Mouse (Mus musculus) limb, embryonic 14.5 days (tissue): ENCODE results near the gene Myt1l. TPM values are rescaled to one million over a fixed set of nuclear protein-coding genes. Genes with fewer than 3 reads are reported as not detected.

Source experiments
- ATAC-seq: fragments of 200-750 bp; cut with Nextera tagmentation; 2 replicates; pipeline ENCODE4 v1.8.0; 2017; ENCODE audit warnings: low read depth, moderate number of reproducible peaks, moderate TSS enrichment; ENCODE audit not compliant: low FRiP score
- DNase-seq: peaks from one replicate; pipeline ENCODE4 v3.0.0-alpha.2; 2015; ENCODE audit warnings: low spot score
- H3K27ac ChIP-seq: fragments of 300-500 bp; sonication (generic); replicated peaks from 2 replicates; pipeline ENCODE4 v1.5.1; 2014; ENCODE audit warnings: low read depth, mild to moderate bottlenecking, low read length, moderate library complexity, mixed read lengths
- H3K27me3 ChIP-seq: fragments of 300-500 bp; sonication (generic); 2 replicates; pipeline ENCODE4 v1.6.1; 2014; ENCODE audit warnings: low read length, mixed read lengths; ENCODE audit not compliant: control insufficient read depth, insufficient read depth
- H3K36me3 ChIP-seq: fragments of 300-500 bp; sonication (generic); 2 replicates; pipeline ENCODE4 v1.6.1; 2014; ENCODE audit warnings: mild to moderate bottlenecking, low read length, moderate library complexity, mixed read lengths; ENCODE audit not compliant: control insufficient read depth, insufficient read depth
- H3K4me1 ChIP-seq: fragments of 300-500 bp; sonication (generic); 2 replicates; pipeline ENCODE4 v1.6.1; 2014; ENCODE audit warnings: antibody characterized with exemption, low read length, mixed read lengths; ENCODE audit not compliant: control insufficient read depth, insufficient read depth
- H3K4me2 ChIP-seq: fragments of 300-500 bp; sonication (generic); replicated peaks from 2 replicates; pipeline ENCODE4 v1.6.1; 2014; ENCODE audit warnings: low read depth, mild to moderate bottlenecking, low read length, moderate library complexity; ENCODE audit not compliant: severe bottlenecking
- H3K4me3 ChIP-seq: fragments of 300-500 bp; sonication (generic); replicated peaks from 2 replicates; pipeline ENCODE4 v1.5.1; 2014; ENCODE audit warnings: low read length
- H3K9ac ChIP-seq: fragments of 300-500 bp; sonication (generic); 2 replicates; pipeline ENCODE4 v1.6.1; 2014; ENCODE audit warnings: mild to moderate bottlenecking, low read depth, low read length, moderate library complexity; ENCODE audit not compliant: severe bottlenecking
- H3K9me3 ChIP-seq: fragments of 300-500 bp; sonication (generic); 2 replicates; pipeline ENCODE4 v1.6.1; 2016; ENCODE audit warnings: low read length; ENCODE audit not compliant: control insufficient read depth
- POLR2A ChIP-seq: fragments of 200-500 bp; IDR thresholded peaks from 2 replicates; pipeline ENCODE4 v1.8.0; 2012; ENCODE audit warnings: inconsistent platforms, mild to moderate bottlenecking, moderate library complexity, borderline replicate concordance; ENCODE audit not compliant: insufficient read depth, insufficient read length; ENCODE audit errors: extremely low read depth
- WGBS: fragments of 180-500 bp; shearing (Covaris S2); extraction: QIAGEN DNeasy Blood & Tissue Kit; methylation state at CpG from one replicate; pipeline ENCODE4 v1.1.7; 2014; 5-methylcytosine and 5-hydroxymethylcytosine counted together
- polyA plus RNA-seq, 2 experiments: library from polyadenylated mRNA; depleted of rRNA in 1 of 2; stranded (reverse) in 1 of 2; unstranded in 1 of 2; fragments of >200 nt; fragmentation: Nextera tagmentation in 1 of 2; extraction: Ambion mirVana in 1 of 2; gene quantifications; 2 replicates each; pipeline versions ENCODE4 v1.2.1 to v1.2.3; 2012 to 2014

The Myt1l gene
- polyA plus RNA-seq, 2 experiments, result 0.18 TPM; not detected in 1

DNA sequence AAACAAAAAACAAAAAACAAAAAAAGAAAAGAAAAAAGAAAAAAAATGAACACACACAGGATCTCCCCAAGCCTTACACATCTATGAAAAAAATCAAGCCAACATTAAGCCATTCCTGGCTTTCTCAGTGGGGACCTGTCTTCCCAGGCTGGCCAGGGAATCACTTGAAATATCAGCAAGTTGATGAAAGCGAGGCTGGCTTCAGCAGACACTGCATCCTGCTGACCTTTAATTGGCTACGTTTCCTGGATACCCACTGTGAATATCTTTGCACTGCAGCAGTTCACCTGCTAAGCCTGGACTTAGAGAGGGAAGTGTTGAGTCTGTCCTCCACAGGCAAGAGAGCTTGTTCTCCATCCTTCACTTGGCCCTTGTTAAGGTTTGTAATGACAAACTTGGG is 332.8 kb downstream of the Myt1l start:
- no peak overlapping the region for H3K27ac ChIP-seq
- no peaks in the 10 kb centered on the region for H3K36me3 ChIP-seq
- no peaks in the 10 kb centered on the region for H3K9me3 ChIP-seq
- H3K4me2 ChIP-seq, result no peak overlapping the region
- no peak overlapping the region for H3K4me3 ChIP-seq
- TF ChIP-seq POLR2A, result no peak
- no peaks in the 10 kb centered on the region for H3K27me3 ChIP-seq
- no peak overlapping the region for H3K9ac ChIP-seq
- DNase-seq (no peak), ATAC-seq (no peak)
- no peaks in the 10 kb centered on the region for H3K4me1 ChIP-seq
- 17% methylated on average over 2 of the region's 2 CpGs for WGBS

DNA sequence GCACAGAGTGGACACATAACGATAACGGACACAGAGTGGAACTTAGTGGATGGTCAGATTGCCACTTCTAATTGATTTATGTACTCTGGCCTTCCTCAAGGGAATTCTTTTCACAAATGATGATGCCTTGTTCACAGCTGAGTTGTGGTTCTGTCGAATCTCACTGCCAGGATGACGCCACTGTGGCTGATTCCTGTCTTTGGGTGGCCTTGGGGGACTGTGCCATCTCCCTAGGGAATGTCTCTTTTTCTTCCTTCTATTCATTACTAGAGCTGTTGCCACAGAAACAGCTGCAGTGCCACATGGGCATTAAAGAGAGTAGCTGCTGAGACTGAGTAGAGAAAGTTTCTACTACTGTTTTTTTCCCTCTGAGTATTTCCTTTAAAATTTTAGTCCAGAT is 340.1 kb downstream of the Myt1l start:
- WGBS, result 78% methylated on average over 4 of the region's 4 CpGs
- ATAC-seq (no peak), DNase-seq (no peak)
- no peaks in the 10 kb centered on the region for H3K9me3 ChIP-seq
- H3K27ac ChIP-seq, result no peak overlapping the region
- no peak overlapping the region for H3K9ac ChIP-seq
- H3K4me3 ChIP-seq, result no peak overlapping the region
- no peaks in the 10 kb centered on the region for H3K27me3 ChIP-seq
- no peak overlapping the region for H3K4me2 ChIP-seq
- no peak for TF ChIP-seq POLR2A
- no peaks in the 10 kb centered on the region for H3K36me3 ChIP-seq
- H3K4me1 ChIP-seq, result no peaks in the 10 kb centered on the region

DNA sequence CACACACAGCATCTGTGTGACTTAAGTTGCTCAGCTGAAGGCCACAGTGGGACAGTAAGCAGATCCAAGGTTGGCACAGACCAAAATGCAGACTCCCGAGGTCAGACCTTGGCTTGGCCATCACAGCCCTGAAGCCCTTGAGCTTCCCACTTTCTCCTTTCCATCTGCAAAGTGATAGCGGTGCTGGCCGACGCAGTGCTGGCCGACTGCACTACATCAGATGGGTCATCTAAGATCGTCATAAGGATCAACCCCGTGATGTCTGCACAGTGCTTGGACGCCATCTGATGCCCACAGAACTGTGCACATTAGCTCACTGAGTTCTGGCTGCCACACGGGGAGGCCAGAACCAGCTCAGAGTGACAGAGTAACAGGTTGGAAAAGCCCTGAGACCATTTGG is 340.6 kb downstream of the Myt1l start:
- Histone ChIP-seq H3K4me2 (no peak overlapping the region), H3K4me1 (no peaks in the 10 kb centered on the region), H3K27me3 (no peaks in the 10 kb centered on the region), H3K9ac (no peak overlapping the region), H3K36me3 (no peaks in the 10 kb centered on the region), H3K4me3 (no peak overlapping the region), H3K9me3 (no peaks in the 10 kb centered on the region), H3K27ac (no peak overlapping the region)
- DNase-seq, result no peak
- TF ChIP-seq POLR2A, result no peak
- ATAC-seq, result no peak
- WGBS, result 91% methylated on average over 9 of the region's 9 CpGs

DNA sequence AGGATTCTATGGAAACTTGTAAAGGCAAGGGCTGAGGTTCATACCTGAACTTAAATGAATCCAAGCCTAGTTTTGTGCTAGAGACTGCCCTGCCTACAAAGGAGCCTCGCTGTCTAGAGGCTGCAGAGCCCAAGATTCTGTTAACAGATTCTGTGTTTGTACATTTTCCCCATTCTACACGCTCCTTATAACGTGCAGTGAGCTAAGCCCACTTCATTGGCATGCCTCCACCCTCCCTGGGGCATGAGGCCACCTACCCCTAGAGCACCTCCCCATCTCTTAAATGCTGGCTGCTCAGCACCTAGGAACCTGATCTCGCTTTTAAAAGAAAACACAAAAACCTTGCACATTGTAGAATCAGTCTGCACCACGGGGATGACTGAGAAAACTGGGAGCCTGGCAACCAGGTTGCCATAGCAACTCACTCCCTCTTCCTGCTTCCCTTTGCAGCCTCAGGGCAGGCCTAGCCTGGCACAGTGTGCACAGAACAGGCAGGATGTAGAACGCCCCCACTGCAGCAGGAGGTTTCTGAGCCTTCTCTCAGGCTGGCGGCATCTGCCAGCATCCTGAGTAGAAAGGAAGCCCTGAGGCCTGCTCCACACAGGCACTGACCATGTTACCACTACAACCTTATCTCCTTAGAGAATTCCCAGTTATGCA is 344.1 kb downstream of the Myt1l start:
- ATAC-seq, result no peak
- no peak for TF ChIP-seq POLR2A
- WGBS, result 21% methylated on average over 7 of the region's 7 CpGs

DNA sequence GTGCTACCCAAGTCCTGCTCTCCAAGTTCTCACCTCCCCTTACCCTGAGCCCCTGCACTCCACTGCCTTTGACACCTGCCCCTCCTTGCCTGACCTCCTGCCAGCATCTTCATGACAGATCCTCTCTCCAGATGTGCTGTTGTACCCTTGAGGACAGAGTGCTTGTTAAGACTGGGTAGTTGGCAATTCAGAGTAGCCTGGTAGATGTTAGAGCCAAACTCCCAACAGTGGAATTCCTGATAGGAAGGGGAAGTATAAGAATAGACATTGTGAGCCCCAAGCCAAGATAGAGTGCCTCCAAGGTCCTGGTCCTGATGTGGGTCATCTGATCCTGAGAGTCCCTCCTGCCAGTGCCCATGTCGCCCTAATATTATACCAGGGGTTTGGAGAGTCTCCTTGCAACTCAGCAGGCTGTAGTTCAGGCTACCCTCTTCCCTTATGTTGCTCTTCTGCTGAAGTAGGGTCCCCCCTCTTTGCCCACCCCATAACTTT is 345.1 kb downstream of the Myt1l start:
- H3K9ac ChIP-seq, result no peak overlapping the region
- WGBS, result 42% methylated on average over 1 of the region's 1 CpGs
- no peak overlapping the region for H3K27ac ChIP-seq
- TF ChIP-seq POLR2A, result no peak
- H3K4me1 ChIP-seq, result no peaks in the 10 kb centered on the region
- H3K9me3 ChIP-seq, result no peaks in the 10 kb centered on the region
- no peak overlapping the region for H3K4me2 ChIP-seq
- H3K36me3 ChIP-seq, result no peaks in the 10 kb centered on the region
- DNase-seq (no peak), ATAC-seq (no peak)
- H3K27me3 ChIP-seq, result no peaks in the 10 kb centered on the region
- no peak overlapping the region for H3K4me3 ChIP-seq

More for the DNA sequence above, 344.1 kb downstream of the Myt1l start:
- H3K36me3 ChIP-seq, result no peaks in the 10 kb centered on the region
- no peaks in the 10 kb centered on the region for H3K4me1 ChIP-seq
- H3K4me3 ChIP-seq, result no peak overlapping the region
- H3K27me3 ChIP-seq, result no peaks in the 10 kb centered on the region
- H3K4me2 ChIP-seq, result no peak overlapping the region
- 0 out of 2 replicates have a peak overlapping the region, but pooled peaks have one; percentile 18 for H3K9ac ChIP-seq
- DNase-seq, result peak; percentile 17
- no peaks in the 10 kb centered on the region for H3K9me3 ChIP-seq
- H3K27ac ChIP-seq, result no peak overlapping the region
